Mouse (Mus musculus) G1E (cell line): ENCODE measurements at regions not wholly inside any gene's neighbourhood (a gene's known extent, or its start where the extent isn't known, plus 50 kb on each side); places are given as distances from the start of the nearest gene placed in this dataset.

Experiments
- CTCF ChIP-seq: IDR thresholded peaks from 2 replicates; pipeline ENCODE4 v1.5.1; 2012; ENCODE audit warnings: low read depth, low read length, inconsistent platforms, mixed read lengths
- GATA1 ChIP-seq: IDR thresholded peaks from 2 replicates; pipeline ENCODE4 v1.6.1; 2012; ENCODE audit warnings: borderline replicate concordance, low read length, inconsistent platforms, mixed read lengths

GRCm38 (mm10) chr14:24875156-24875545, 388.2 kb downstream of the Rps24 start:
- TF ChIP-seq CTCF (no peak), GATA1 (no peak)
